Comparison of ENCODE assay signal across 26 mouse cellular contexts in the genomic region with DNA sequence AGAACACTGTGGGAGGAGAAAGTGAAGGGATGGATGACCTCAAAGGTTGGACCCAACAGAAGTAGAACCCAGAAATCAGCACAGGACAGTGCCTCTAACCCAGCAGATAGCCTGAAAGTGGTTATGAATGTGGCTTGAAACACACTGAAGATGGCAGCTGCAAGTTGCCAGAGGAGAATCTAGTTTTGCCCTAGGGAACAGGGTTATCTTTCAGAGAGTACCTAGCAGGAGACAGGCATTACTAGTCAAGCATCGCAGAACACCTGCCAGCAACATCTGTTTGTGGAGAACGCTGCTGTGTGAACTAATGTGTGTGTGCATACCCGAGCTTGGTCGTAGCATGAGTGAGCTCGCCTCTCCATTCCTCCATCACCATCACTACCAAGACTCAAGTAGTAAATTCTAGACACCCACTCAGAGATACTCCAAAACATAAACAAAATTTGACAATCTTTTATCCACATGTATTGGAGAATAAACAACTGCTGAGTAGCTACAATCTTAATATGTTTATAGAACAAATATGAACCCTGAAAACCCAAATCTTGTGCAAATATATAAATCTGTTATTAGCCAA.
DNase-seq lines count a peak whose midpoint lies in the region; ATAC-seq lines count a peak whose summit lies in the region.
"Had no signal": no experiment of that assay in that cellular context is flagged by ENCODE, and none has a peak within 500 bp of the region (broad histone marks: within the 10 kb centered on the region; RNA-seq: fewer than 3 reads in every experiment).

No protein-coding gene starts in this region.

- no peaks in the 10 kb centered on the region for H3K27me3 ChIP-seq in lung, embryonic 16.5 days (ENCODE audit: control insufficient read depth, insufficient read depth, low read depth, low read length)
- no peaks in the 10 kb centered on the region for H3K27me3 ChIP-seq in hindbrain, embryonic 11.5 days (ENCODE audit: control insufficient read depth, insufficient read depth, low read length)
- H3K27me3 ChIP-seq: forebrain, embryonic 13.5 days; heart, embryonic 15.5 days; intestine, embryonic 15.5 days; limb, embryonic 13.5 days; liver, embryonic 13.5 days; midbrain, embryonic 15.5 days; neural tube, embryonic 12.5 days had no signal

- DNase-seq in cerebellum, adult 11 months: peak; percentile 12
- DNase-seq in cerebellum, postnatal 4 days (ENCODE audit: low spot score in 2 of 2): no peak
- no peak for DNase-seq in lung, postnatal 14 days
- peak; percentile 26 to 46 for DNase-seq in cerebellum, adult 18-20 months
- peak; percentile 58 to 73 for DNase-seq in cerebellum, postnatal 14 days
- DNase-seq in hindbrain, embryonic 11.5 days (ENCODE audit: low spot score): no peak
- DNase-seq in testis, postnatal 10 days (ENCODE audit: low spot score): no peak
- DNase-seq: adrenal gland, postnatal 25 days; gastrocnemius, adult 2 months; heart, postnatal 36 days; kidney, adult 9 months; kidney, postnatal 25 days; liver, embryonic 13.5 days; retina, postnatal 1 day had no signal

- no peaks in the 10 kb centered on the region for H3K9me3 ChIP-seq in lung, embryonic 16.5 days (ENCODE audit: control insufficient read depth, low read length)
- no peaks in the 10 kb centered on the region for H3K9me3 ChIP-seq in hindbrain, embryonic 11.5 days (ENCODE audit: control insufficient read depth, low read length)
- H3K9me3 ChIP-seq: heart, embryonic 15.5 days; intestine, embryonic 15.5 days; limb, embryonic 13.5 days; liver, embryonic 13.5 days; midbrain, embryonic 15.5 days; neural tube, embryonic 12.5 days had no signal

- no peak overlapping the region for H3K4me2 ChIP-seq in lung, embryonic 16.5 days (ENCODE audit: low read depth, low read length)
- no peak overlapping the region for H3K4me2 ChIP-seq in hindbrain, embryonic 11.5 days (replicated peaks; ENCODE audit: low read depth, low read length)
- H3K4me2 ChIP-seq: forebrain, embryonic 13.5 days; heart, embryonic 15.5 days; intestine, embryonic 15.5 days; limb, embryonic 13.5 days; liver, embryonic 13.5 days; midbrain, embryonic 15.5 days; neural tube, embryonic 12.5 days had no signal

- no peak overlapping the region for H3K27ac ChIP-seq in lung, embryonic 16.5 days (ENCODE audit: low read length)
- no peak overlapping the region for H3K27ac ChIP-seq in hindbrain, embryonic 11.5 days (ENCODE audit: low read depth, low read length)
- H3K27ac ChIP-seq: forebrain, embryonic 13.5 days; gastrocnemius, adult 2 months; heart, embryonic 15.5 days; intestine, embryonic 15.5 days; layer of hippocampus, adult 2 months; limb, embryonic 13.5 days; liver, embryonic 13.5 days; midbrain, embryonic 15.5 days; neural tube, embryonic 12.5 days; stomach, postnatal 0 days had no signal

- 0 out of 2 replicates have a peak, but pooled peaks cover 4% of the 10 kb centered on the region for H3K4me1 ChIP-seq in lung, embryonic 16.5 days (replicated peaks; ENCODE audit: control insufficient read depth, insufficient read depth, low read length)
- H3K4me1 ChIP-seq in hindbrain, embryonic 11.5 days (replicated peaks; ENCODE audit: control insufficient read depth, insufficient read depth, low read length): no peaks in the 10 kb centered on the region
- H3K4me1 ChIP-seq: forebrain, embryonic 13.5 days; heart, embryonic 15.5 days; intestine, embryonic 15.5 days; limb, embryonic 13.5 days; liver, embryonic 13.5 days; midbrain, embryonic 15.5 days; neural tube, embryonic 12.5 days had no signal

- H3K36me3 ChIP-seq in lung, embryonic 16.5 days (ENCODE audit: control insufficient read depth, insufficient read depth, low read length): no peaks in the 10 kb centered on the region
- no peaks in the 10 kb centered on the region for H3K36me3 ChIP-seq in hindbrain, embryonic 11.5 days (ENCODE audit: control insufficient read depth, insufficient read depth, low read length)
- H3K36me3 ChIP-seq: heart, embryonic 15.5 days; intestine, embryonic 15.5 days; limb, embryonic 13.5 days; liver, embryonic 13.5 days; midbrain, embryonic 15.5 days; neural tube, embryonic 12.5 days had no signal

- WGBS in lung, embryonic 16.5 days: 51% methylated on average over 5 of the region's 5 CpGs
- 90% methylated on average over 5 of the region's 5 CpGs for WGBS in hindbrain, embryonic 11.5 days

- ATAC-seq in lung, embryonic 16.5 days (ENCODE audit: low read depth): 0 out of 2 replicates have a peak, but pooled peaks have one; percentile 36
- ATAC-seq in hindbrain, embryonic 11.5 days (ENCODE audit: low FRiP score): no peak
- ATAC-seq: CD4-positive, CD25-positive, alpha-beta regulatory T cell, adult 4 months; forebrain, embryonic 13.5 days; hindbrain, embryonic 16.5 days; intestine, embryonic 15.5 days; lung, postnatal 0 days; midbrain, embryonic 15.5 days had no signal

- H3K4me3 ChIP-seq in lung, embryonic 16.5 days (ENCODE audit: low read length): no peak overlapping the region
- no peak overlapping the region for H3K4me3 ChIP-seq in hindbrain, embryonic 11.5 days (ENCODE audit: low read depth, low read length)
- H3K4me3 ChIP-seq: forebrain, embryonic 13.5 days; gastrocnemius, adult 2 months; heart, embryonic 15.5 days; intestine, embryonic 15.5 days; layer of hippocampus, adult 2 months; limb, embryonic 13.5 days; liver, embryonic 13.5 days; midbrain, embryonic 15.5 days; neural tube, embryonic 12.5 days had no signal

- H3K9ac ChIP-seq in lung, embryonic 16.5 days (ENCODE audit: low read length): no peak overlapping the region
- H3K9ac ChIP-seq in hindbrain, embryonic 11.5 days (ENCODE audit: low read depth, low read length): no peak overlapping the region
- H3K9ac ChIP-seq: forebrain, embryonic 13.5 days; heart, embryonic 15.5 days; intestine, embryonic 15.5 days; limb, embryonic 13.5 days; liver, embryonic 13.5 days; midbrain, embryonic 15.5 days; neural tube, embryonic 12.5 days had no signal

Comparison
In these comparisons a context has a peak if more than half of its experiments do, and no peak if none do; other contexts are left out.
1. DNase-seq: peak in cerebellum, adult 11 months (single experiment), cerebellum, adult 18-20 months (2 of 2) and cerebellum, postnatal 14 days (2 of 2); none in cerebellum, postnatal 4 days (0 of 2), lung, postnatal 14 days (single experiment), hindbrain, embryonic 11.5 days (single experiment) and testis, postnatal 10 days (single experiment).